Mouse (Mus musculus): ENCODE results near the gene Cyp2c29. TPM values are rescaled to one million over a fixed set of nuclear protein-coding genes. Genes with fewer than 3 reads are reported as not detected.
"Not testable (repeated sequence)": the region's sequence is repeated elsewhere in the genome, so short reads cannot be mapped to it uniquely, and the experiment has no call there.

Cyp2c29 gene
- polyA plus RNA-seq (2015; fragmentation: Nextera tagmentation; extraction: Ambion mirVana): not detected in 2 replicates

DNA sequence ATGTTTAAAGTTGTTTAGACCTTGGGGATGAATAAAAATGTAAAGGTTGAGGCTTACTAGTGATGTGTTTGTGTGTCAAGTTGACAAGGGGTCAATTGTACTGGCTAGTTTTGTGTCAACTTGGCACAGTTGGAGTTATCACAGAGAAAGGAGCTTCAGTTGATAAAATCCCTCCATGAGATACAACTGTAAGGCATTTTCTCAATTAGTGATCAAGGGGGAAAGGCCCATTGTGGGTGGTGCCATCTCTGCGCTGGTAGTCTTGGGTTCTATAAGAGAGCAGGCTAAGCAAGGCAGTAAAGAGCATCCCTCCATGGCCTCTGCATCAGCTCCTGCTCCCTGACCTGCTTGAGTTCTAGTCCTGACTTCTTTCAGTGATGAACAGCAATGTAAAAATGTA lies at the start of gene Cyp2c29:
Gene Cyp2c29, plus strand, starts transcription at position 301 of the 400 bp plus-strand sequence.
- not testable (repeated sequence) for H3K9ac ChIP-seq (ENCODE audit: low read depth, low read length); H3K9me3 ChIP-seq (ENCODE audit: control insufficient read depth, low read length); H3K36me3 ChIP-seq (ENCODE audit: control insufficient read depth, insufficient read depth, low read length); H3K4me3 ChIP-seq (ENCODE audit: low read length); H3K27ac ChIP-seq (ENCODE audit: low read length); ATAC-seq; H3K4me2 ChIP-seq (ENCODE audit: low read depth, low read length); H3K4me1 ChIP-seq (ENCODE audit: control insufficient read depth, insufficient read depth, low read length); H3K27me3 ChIP-seq (replicated peaks; ENCODE audit: control insufficient read depth, insufficient read depth, low read length)
- WGBS: no CpG with 5 or more reads among the region's 1 CpGs

DNA sequence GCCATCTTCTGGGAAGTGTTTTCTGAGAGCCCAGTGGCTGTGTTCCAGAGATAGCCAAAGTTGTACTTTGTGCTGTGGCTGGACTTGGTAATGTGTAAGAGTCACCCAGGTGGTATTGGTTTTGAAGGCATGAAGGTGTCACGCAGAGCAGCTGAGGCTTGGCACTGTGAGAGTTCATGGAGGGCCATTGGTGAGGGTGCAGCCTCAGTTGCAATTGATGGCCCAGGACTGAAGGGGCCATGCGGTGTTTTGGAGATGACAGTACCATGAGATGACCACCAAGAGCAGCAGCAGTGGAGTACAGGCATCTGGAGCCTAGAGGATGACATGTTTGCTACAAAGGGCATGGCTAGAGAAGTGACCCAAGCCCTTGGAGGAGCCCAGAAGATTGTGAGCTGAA lies 2.2 kb upstream of the Cyp2c29 start:
- H3K27ac ChIP-seq (ENCODE audit: low read length); H3K27me3 ChIP-seq (replicated peaks; ENCODE audit: control insufficient read depth, insufficient read depth, low read length); H3K4me2 ChIP-seq (ENCODE audit: low read depth, low read length); H3K4me1 ChIP-seq (ENCODE audit: control insufficient read depth, insufficient read depth, low read length); H3K9me3 ChIP-seq (ENCODE audit: control insufficient read depth, low read length); ATAC-seq; H3K9ac ChIP-seq (ENCODE audit: low read depth, low read length); H3K36me3 ChIP-seq (ENCODE audit: control insufficient read depth, insufficient read depth, low read length); H3K4me3 ChIP-seq (ENCODE audit: low read length): not testable (repeated sequence)
- WGBS: 73% methylated on average over 2 of the region's 2 CpGs

DNA sequence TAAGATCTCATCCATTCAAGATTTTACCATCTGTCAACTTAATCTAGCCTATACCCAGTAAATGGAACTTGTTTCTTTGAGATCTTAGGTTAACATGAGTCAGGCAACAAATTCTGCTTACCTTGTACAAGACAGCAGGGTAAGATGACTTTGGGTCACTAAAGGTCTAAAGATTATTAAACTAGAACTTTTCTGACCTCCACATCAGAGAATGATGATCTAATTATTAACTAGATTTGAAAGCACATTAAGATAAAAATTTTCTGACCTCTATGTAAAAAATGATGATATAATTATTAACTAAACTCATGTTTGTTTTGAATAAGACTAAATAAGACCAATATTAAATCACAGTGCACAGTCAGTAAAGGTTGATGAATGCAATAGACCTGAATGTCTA lies 13.6 kb downstream of the Cyp2c29 start:
- Histone ChIP-seq H3K27me3 (replicated peaks; ENCODE audit: control insufficient read depth, insufficient read depth, low read length) (no peaks in the 10 kb centered on the region), H3K27ac (ENCODE audit: low read length) (no peak overlapping the region), H3K4me3 (ENCODE audit: low read length) (no peak overlapping the region), H3K4me1 (ENCODE audit: control insufficient read depth, insufficient read depth, low read length) (no peaks in the 10 kb centered on the region), H3K9me3 (ENCODE audit: control insufficient read depth, low read length) (no peaks in the 10 kb centered on the region), H3K9ac (ENCODE audit: low read depth, low read length) (no peak overlapping the region), H3K4me2 (ENCODE audit: low read depth, low read length) (no peak overlapping the region), H3K36me3 (ENCODE audit: control insufficient read depth, insufficient read depth, low read length) (no peaks in the 10 kb centered on the region)
- no peak for ATAC-seq

DNA sequence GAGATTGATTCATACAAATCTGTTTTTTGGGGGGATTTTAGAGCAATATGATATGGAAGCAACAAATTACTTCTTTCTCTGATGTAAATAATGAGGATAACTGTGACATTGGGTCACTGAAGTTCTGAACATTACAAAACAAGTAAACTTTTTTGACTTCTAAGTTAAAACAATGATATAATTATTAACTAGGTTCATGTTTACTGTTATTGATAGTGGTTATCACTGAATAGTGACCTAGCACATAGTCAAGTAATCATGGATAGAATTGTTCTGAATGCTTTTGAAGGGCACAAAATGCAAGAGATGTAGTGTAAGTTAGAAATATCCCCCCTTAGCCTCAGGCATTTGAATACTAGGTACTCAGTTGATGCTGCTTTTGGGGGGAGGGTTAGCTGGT lies 16.4 kb downstream of the Cyp2c29 start:
- no peaks in the 10 kb centered on the region for H3K9me3 ChIP-seq (ENCODE audit: control insufficient read depth, low read length)
- no peaks in the 10 kb centered on the region for H3K36me3 ChIP-seq (ENCODE audit: control insufficient read depth, insufficient read depth, low read length)
- no peak overlapping the region for H3K4me2 ChIP-seq (ENCODE audit: low read depth, low read length)
- no peak overlapping the region for H3K9ac ChIP-seq (ENCODE audit: low read depth, low read length)
- no peak overlapping the region for H3K27ac ChIP-seq (ENCODE audit: low read length)
- H3K4me3 ChIP-seq (ENCODE audit: low read length): no peak overlapping the region
- H3K27me3 ChIP-seq (replicated peaks; ENCODE audit: control insufficient read depth, insufficient read depth, low read length): no peaks in the 10 kb centered on the region
- ATAC-seq: no peak
- H3K4me1 ChIP-seq (ENCODE audit: control insufficient read depth, insufficient read depth, low read length): no peaks in the 10 kb centered on the region

DNA sequence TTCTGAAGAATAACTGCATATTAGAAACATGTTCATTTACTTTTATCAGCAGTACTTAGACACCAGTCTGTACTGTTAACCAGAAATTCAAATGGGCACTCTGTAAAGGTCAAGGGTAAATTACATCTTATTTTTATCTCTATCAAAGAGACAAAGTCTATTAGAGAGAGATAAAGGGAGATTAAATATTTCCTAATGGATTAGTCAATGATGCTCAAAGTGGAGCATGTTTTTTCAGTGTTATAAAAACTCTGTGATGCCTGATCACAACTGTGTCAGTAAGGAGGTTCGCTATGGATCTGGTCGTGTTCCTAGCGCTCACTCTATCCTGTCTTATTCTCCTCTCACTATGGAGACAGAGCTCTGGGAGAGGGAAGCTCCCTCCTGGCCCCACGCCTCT lies 17.6 kb downstream of the Cyp2c29 start:
- H3K27me3 ChIP-seq (replicated peaks; ENCODE audit: control insufficient read depth, insufficient read depth, low read length): no peaks in the 10 kb centered on the region
- H3K4me2 ChIP-seq (ENCODE audit: low read depth, low read length): no peak overlapping the region
- H3K9ac ChIP-seq (ENCODE audit: low read depth, low read length): no peak overlapping the region
- H3K4me3 ChIP-seq (ENCODE audit: low read length): no peak overlapping the region
- H3K27ac ChIP-seq (ENCODE audit: low read length): no peak overlapping the region
- no peaks in the 10 kb centered on the region for H3K9me3 ChIP-seq (ENCODE audit: control insufficient read depth, low read length)
- no peaks in the 10 kb centered on the region for H3K4me1 ChIP-seq (ENCODE audit: control insufficient read depth, insufficient read depth, low read length)
- WGBS: 75% methylated on average over 4 of the region's 4 CpGs
- ATAC-seq: no peak
- no peaks in the 10 kb centered on the region for H3K36me3 ChIP-seq (ENCODE audit: control insufficient read depth, insufficient read depth, low read length)

DNA sequence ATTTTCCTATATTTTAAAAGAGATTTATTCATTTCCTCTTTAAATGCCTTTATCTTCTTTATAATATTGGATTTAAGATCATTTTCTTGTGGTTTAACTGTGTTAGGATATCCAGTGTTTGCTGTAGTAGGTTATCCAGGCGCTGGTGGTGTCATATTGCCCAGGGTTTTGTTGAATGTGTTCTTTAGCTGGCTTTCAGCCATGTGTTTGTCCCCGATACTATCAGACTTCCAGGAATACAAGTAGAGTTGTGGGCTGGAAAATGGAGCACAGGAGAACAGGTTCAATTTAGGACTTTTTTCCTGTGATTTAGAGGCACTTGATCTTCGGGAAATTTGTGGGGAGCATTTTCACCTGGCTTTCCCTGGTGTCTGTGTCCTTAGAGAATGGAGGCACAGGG lies 19.8 kb downstream of the Cyp2c29 start:
- Histone ChIP-seq H3K9ac (ENCODE audit: low read depth, low read length) (no peak overlapping the region), H3K27me3 (replicated peaks; ENCODE audit: control insufficient read depth, insufficient read depth, low read length) (no peaks in the 10 kb centered on the region), H3K4me1 (ENCODE audit: control insufficient read depth, insufficient read depth, low read length) (no peaks in the 10 kb centered on the region), H3K4me3 (ENCODE audit: low read length) (no peak overlapping the region), H3K27ac (ENCODE audit: low read length) (no peak overlapping the region), H3K9me3 (ENCODE audit: control insufficient read depth, low read length) (no peaks in the 10 kb centered on the region), H3K36me3 (ENCODE audit: control insufficient read depth, insufficient read depth, low read length) (no peaks in the 10 kb centered on the region), H3K4me2 (ENCODE audit: low read depth, low read length) (no peak overlapping the region)
- 67% methylated on average over 3 of the region's 3 CpGs for WGBS
- no peak for ATAC-seq

Other genes with a start within 250 kb of the Cyp2c29 start
- 13.6 and 14.8 TPM in 2 replicates for gene Cyp2c65, start 208.4 kb upstream of the Cyp2c29 start, polyA plus RNA-seq (2015; fragmentation: Nextera tagmentation; extraction: Ambion mirVana)
- 2.2 and 2.8 TPM in 2 replicates for gene Cyp2c66, start 155.5 kb upstream of the Cyp2c29 start, polyA plus RNA-seq (2015; fragmentation: Nextera tagmentation; extraction: Ambion mirVana)
- 0.05 TPM in 1 of 2 replicates, not detected in the other for gene Cyp2c38, start 193.7 kb downstream of the Cyp2c29 start, polyA plus RNA-seq (2015; fragmentation: Nextera tagmentation; extraction: Ambion mirVana)
- gene Cyp2c39, start 241.5 kb downstream of the Cyp2c29 start, polyA plus RNA-seq (2015; fragmentation: Nextera tagmentation; extraction: Ambion mirVana): not detected in 2 replicates

Data from intestine, embryonic 16.5 days (tissue).